Mouse (Mus musculus) central nervous system, embryonic 11.5 days (tissue): Measurements from ENCODE around the gene Ube2q1. TPM values are rescaled to one million over a fixed set of nuclear protein-coding genes. Genes with fewer than 3 reads are reported as not detected.

Experiments
- polyA plus RNA-seq: library from polyadenylated mRNA; depleted of rRNA; stranded (reverse); fragments of >200 nt; gene quantifications from 2 replicates; pipeline ENCODE4 v1.2.3, GENCODE M21; 2012; rRNA removed

Gene Ube2q1
- 50.4 and 56.9 TPM in 2 replicates for polyA plus RNA-seq

GRCm38 (mm10) chr3:89772968-89773709, at the start of gene Ube2q1:
TSS of gene Ube2q1 (plus strand) at chr3:89773616.

GRCm38 (mm10) chr3:89764119-89764724, 9.2 kb upstream of the Ube2q1 start, which contains the start of gene Chrnb2:
TSS of gene Chrnb2 (minus strand) at chr3:89764632.

GRCm38 (mm10) chr3:89830815-89831591, 57.6 kb downstream of the Ube2q1 start, which contains the start of gene She:
TSS of gene She (plus strand) at chr3:89831370.

Other genes starting within 250 kb of the Ube2q1 start
- 31.3 and 37.8 TPM in 2 replicates for gene Adar, start 58.6 kb upstream of the Ube2q1 start, polyA plus RNA-seq
- 13.4 and 14.2 TPM in 2 replicates for gene Chrnb2, start 9.0 kb upstream of the Ube2q1 start, polyA plus RNA-seq
- 1.4 and 2.4 TPM in 2 replicates for gene She, start 57.8 kb downstream of the Ube2q1 start, polyA plus RNA-seq
- 0.35 and 0.68 TPM in 2 replicates for gene Il6ra, start 139.6 kb downstream of the Ube2q1 start, polyA plus RNA-seq
- 38.5 and 58.0 TPM in 2 replicates for gene Atp8b2, start 189.9 kb downstream of the Ube2q1 start, polyA plus RNA-seq
- gene Hax1, start 225.2 kb downstream of the Ube2q1 start, polyA plus RNA-seq, result 146 and 396 TPM in 2 replicates